Mouse (Mus musculus): ENCODE measurements around the gene Acss1. TPM values are rescaled to one million over a fixed set of nuclear protein-coding genes. Genes with fewer than 3 reads are reported as not detected.

Gene Acss1
- 5.3 and 5.8 TPM in 2 replicates for polyA plus RNA-seq (2015; fragmentation: Nextera tagmentation; extraction: Ambion mirVana)

DNA sequence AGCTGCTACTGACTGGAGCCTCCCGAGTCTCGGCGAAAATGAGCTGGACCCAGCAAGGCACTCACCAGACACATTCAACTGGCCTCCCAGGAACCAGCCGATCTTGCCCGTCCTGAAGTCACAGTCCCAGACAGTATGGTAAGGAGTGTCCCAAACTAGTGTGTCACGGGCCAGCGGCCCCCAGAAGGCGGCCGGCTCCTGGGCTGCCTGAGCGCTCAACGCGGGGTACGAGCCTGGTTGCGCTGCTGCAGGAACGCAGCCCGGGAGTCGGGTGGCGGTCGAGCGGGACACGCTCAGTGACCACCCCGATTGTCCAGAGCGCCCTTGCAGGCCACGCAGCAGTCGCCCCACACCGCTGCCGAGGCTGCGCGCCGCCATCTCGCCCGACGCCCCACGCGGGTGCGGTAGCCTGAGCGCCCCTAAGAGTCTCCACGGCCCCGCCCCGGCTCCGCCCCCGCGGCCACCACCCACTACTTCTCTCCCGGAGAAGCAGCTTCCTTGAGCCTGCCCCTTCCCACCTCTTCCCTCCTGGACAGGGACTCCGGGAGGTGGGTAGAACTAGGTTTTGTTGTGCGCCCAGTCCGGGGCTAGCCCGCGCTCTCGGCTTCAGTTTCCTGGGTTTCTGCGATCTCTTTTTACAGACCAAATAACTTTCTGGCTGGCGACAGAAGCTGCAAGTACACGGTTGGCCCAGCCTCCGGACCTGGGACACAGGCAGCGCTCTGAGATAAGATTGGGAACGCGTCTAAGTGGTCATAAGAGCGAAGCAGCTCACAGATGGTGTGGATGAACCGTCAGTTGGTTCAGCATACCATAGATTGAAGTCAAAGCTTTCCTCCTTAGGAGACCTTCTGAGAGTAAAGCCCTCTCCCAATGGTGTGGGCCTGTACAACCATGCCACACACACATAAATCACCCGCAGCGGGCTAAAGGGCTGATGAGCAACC is at the start of gene Acss1:
Gene Acss1 (minus strand): TSS at position 681 of the 947 bp plus-strand sequence.
- no peaks in the 10 kb centered on the region for H3K9me3 ChIP-seq
- H3K4me2 ChIP-seq: peak within 1 kb of the TSS; percentile 97
- H3K36me3 ChIP-seq: no peaks in the 10 kb centered on the region
- no peak within 1 kb of the TSS for H3K27ac ChIP-seq
- peaks cover 39% of the 10 kb centered on the region for H3K27me3 ChIP-seq
- H3K4me1 ChIP-seq: peaks cover 11% of the 10 kb centered on the region
- 2% methylated on average over 61 of the region's 61 CpGs for WGBS
- peak; percentile 78 for ATAC-seq (ENCODE audit: insufficient number of reproducible peaks, insufficient read depth, low FRiP score, low TSS enrichment, low read depth)
- peak within 1 kb of the TSS; percentile 79 for H3K9ac ChIP-seq
- peak within 1 kb of the TSS; percentile 70 for H3K4me3 ChIP-seq

DNA sequence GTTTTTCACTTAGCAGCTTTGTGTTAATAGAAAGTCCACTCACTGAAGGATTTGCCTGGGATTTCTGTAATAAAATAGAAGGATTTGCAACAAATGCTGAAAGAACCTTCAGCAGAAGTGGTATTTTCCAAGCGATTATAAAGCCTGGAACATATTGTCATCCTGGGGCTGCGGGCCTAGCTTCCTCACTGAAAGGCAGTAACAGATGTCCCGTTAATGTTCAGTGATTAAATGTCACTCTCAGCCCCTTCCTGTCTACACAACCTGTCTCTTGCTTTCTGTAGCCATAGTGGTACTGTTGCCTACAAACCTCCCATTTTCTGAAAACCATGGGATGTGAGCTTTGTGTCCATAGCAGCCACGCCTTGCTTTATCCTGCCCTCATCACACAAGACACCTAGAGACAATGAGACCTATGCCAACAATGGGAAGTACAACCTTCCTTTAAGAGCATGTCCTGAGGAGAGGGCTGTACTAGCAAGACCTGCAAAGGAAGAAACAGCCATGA is 43.9 kb upstream of the Acss1 start:
- ATAC-seq (ENCODE audit: insufficient number of reproducible peaks, insufficient read depth, low FRiP score, low TSS enrichment, low read depth): no peak
- no peaks in the 10 kb centered on the region for H3K4me1 ChIP-seq
- H3K9ac ChIP-seq: no peak overlapping the region
- no peak overlapping the region for H3K4me2 ChIP-seq
- no peak overlapping the region for H3K27ac ChIP-seq
- no peaks in the 10 kb centered on the region for H3K9me3 ChIP-seq
- 73% methylated on average over 4 of the region's 4 CpGs for WGBS
- H3K36me3 ChIP-seq: no peaks in the 10 kb centered on the region
- H3K27me3 ChIP-seq: no peaks in the 10 kb centered on the region
- H3K4me3 ChIP-seq: no peak overlapping the region

DNA sequence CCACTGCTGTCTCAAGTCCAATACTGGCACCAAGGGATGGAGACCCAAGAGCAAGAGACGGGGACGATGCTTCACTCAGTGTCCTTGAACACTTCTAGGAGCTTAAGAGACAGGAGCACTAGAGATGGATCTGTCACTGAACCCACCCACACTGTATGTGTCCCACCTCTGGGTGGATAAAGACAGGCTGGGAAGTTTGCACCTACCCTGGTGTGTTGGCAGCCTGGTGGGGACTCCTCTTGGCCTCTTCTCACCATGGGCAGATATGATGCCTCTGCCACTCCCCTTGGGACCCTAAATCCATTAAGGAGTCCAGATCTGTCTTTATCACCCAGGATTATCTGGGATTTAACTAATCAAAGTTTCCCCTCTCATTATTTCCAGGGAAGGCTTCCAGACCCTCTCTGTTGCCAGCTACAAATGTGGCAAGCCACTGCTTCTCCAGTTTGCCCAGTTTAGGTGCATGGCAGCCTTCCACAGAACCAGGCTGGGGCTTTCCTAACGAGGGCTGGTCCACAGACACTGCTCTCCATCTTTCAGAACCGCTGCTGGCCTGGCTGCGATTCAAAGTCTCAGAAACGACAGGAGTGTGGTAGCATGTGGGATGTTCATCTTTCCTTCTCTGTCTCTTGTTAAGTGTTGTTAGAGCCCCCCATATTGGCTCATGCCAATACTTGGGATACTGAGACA is 23.3 kb upstream of the Acss1 start:
- 76% methylated on average over 6 of the region's 6 CpGs for WGBS
- no peak for ATAC-seq (ENCODE audit: insufficient number of reproducible peaks, insufficient read depth, low FRiP score, low TSS enrichment, low read depth)
- no peak overlapping the region for H3K9ac ChIP-seq
- peaks cover 12% of the 10 kb centered on the region; the same call in 1 of the 2 replicates for H3K4me1 ChIP-seq
- H3K36me3 ChIP-seq: no peaks in the 10 kb centered on the region
- no peak overlapping the region for H3K27ac ChIP-seq
- no peak overlapping the region for H3K4me3 ChIP-seq
- no peaks in the 10 kb centered on the region for H3K9me3 ChIP-seq
- no peak overlapping the region for H3K4me2 ChIP-seq
- H3K27me3 ChIP-seq: peaks cover 67% of the 10 kb centered on the region

DNA sequence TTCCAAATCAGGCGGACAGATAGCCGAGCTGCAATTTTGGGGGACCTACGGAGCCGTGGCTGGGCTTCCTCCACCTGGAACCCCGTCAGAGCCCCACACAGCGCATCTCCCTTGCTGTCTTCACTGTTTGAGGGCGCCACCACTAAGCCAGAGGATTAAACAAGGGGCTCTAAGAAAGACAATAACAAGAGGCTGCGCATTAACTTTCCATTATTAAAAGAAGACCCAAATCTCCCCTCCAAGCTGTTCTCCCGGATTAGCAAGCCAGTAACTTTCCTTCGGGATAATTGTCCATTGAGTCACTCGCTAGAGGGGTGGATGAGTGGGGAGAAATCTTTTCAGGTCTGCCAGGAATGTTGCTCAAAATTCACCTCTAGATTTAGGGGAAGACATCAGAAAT is 21.9 kb upstream of the Acss1 start:
- Histone ChIP-seq H3K27ac (no peak overlapping the region), H3K27me3 (peaks cover 81% of the 10 kb centered on the region), H3K9me3 (no peaks in the 10 kb centered on the region), H3K4me1 (peaks cover 12% of the 10 kb centered on the region; the same call in 1 of the 2 replicates), H3K9ac (no peak overlapping the region), H3K36me3 (no peaks in the 10 kb centered on the region), H3K4me3 (no peak overlapping the region), H3K4me2 (no peak overlapping the region)
- WGBS: 4% methylated on average over 11 of the region's 11 CpGs
- ATAC-seq (ENCODE audit: insufficient number of reproducible peaks, insufficient read depth, low FRiP score, low TSS enrichment, low read depth): no peak

DNA sequence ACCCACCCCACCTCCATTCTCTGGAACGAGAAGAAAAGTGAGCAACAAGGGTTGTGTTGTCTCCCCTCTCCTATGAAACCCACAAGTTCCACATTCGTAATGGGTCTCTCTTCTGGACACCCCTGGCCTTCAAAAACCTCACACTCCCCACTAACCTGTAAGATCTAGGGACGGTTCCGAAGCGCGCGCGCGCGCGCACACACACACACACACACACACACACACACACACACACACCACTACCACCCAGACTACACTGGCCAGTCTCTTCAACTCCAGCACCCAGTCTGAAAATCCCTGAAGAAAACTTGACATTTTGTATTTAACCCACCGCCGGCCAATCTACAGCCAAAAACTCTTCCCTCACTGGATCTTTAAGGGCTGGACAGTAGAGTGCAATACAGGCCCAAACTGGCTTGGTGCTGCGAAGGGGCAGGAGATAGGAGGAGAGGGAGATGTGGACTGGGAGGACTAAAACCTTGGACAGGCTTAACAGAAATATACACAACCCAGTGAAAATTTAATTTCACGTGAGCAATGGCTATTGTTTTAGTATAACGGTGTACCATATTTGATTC is 21.0 kb upstream of the Acss1 start, which contains the start of gene Vsx1:
Gene Vsx1 (minus strand): TSS at position 138 of the 578 bp plus-strand sequence.
- ATAC-seq (ENCODE audit: insufficient number of reproducible peaks, insufficient read depth, low FRiP score, low TSS enrichment, low read depth): no peak
- peaks cover 83% of the 10 kb centered on the region for H3K27me3 ChIP-seq
- H3K27ac ChIP-seq: no peak within 1 kb of the TSS
- peak within 1 kb of the TSS; percentile 44 for H3K4me3 ChIP-seq
- peak within 1 kb of the TSS; percentile 58; the same call in 1 of the 2 replicates for H3K9ac ChIP-seq
- no peaks in the 10 kb centered on the region for H3K36me3 ChIP-seq
- no peaks in the 10 kb centered on the region for H3K9me3 ChIP-seq
- 46% methylated on average over 16 of the region's 16 CpGs for WGBS
- H3K4me2 ChIP-seq: peak within 1 kb of the TSS; percentile 73
- H3K4me1 ChIP-seq: peaks cover 12% of the 10 kb centered on the region; the same call in 1 of the 2 replicates

DNA sequence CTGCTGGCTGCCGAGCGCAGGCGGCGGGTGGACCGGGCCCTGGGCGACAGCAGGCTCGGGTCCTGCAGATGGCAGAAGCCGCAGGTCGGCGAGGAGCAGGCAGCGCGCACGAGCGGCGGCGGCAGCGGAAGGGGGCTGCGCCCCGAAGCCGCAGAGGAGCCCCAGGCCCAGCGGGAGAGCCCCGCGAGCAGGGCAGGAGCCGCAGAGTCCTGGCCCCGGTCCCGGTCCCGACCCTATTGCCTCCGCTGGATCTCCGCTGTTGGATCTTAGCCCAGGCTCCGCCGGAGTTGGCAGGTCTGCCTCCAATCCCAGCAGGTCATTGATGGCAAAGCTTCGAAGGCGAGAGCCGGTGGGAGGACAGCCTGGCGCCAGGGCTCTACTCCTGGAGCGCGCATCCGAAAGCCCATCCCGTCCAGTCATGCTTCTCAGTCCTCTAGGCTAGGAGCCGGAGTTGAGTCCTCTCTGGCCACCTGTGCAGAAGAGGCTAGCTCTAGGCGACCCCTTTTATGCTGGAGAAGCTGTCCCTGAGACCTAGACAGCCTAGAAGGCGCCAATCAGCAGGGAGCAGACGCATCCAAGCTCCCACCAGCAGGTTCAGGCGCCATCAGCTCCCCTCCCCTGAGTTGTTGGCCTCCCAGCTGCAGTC is 20.4 kb upstream of the Acss1 start:
- peaks cover 12% of the 10 kb centered on the region; the same call in 1 of the 2 replicates for H3K4me1 ChIP-seq
- no peak; the same call in 1 of the 2 replicates for ATAC-seq (ENCODE audit: insufficient number of reproducible peaks, insufficient read depth, low FRiP score, low TSS enrichment, low read depth)
- WGBS: under 1% methylated on average over 43 of the region's 44 CpGs
- no peak overlapping the region for H3K27ac ChIP-seq
- H3K4me3 ChIP-seq: peak overlapping the region; percentile 44
- peaks cover 83% of the 10 kb centered on the region for H3K27me3 ChIP-seq
- H3K9me3 ChIP-seq: no peaks in the 10 kb centered on the region
- peak overlapping the region; percentile 58; the same call in 1 of the 2 replicates for H3K9ac ChIP-seq
- H3K4me2 ChIP-seq: peak overlapping the region; percentile 73
- no peaks in the 10 kb centered on the region for H3K36me3 ChIP-seq

DNA sequence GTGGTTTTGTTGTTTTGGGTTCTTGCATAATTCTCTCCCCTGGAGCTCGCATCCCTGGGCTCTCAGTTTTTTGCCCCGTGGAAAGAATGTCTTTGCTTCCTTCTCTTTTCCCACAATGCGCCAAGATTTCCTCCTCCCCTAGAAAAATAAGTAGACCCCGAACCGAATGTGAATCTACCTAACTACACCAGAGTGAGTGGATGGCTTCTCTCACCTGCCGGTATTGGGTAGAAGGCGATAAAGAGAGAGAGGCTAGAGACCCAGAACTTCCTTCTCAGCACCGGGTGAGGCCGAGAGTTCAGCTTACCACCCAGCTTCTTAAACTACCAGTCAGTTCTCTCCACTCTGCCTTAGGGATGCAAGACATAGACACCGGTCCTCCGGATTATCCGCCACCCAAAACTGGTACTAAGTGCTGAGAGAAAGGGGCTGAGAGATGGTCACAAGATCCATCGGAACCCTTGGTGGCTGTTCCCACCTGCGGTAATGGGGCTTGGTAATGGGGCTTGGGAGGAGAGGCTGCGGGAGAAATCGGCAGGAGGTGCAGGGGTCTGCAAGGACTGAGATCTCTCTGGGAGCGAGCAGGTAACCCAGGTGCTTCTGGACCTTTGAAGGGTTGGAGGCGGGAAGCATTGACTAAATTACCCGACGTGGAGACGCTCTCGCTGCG is 19.7 kb upstream of the Acss1 start:
- Histone ChIP-seq H3K4me1 (peaks cover 12% of the 10 kb centered on the region; the same call in 1 of the 2 replicates), H3K4me2 (peak overlapping the region; percentile 73), H3K27ac (no peak overlapping the region), H3K36me3 (no peaks in the 10 kb centered on the region), H3K9ac (peak overlapping the region; percentile 58; the same call in 1 of the 2 replicates), H3K27me3 (peaks cover 80% of the 10 kb centered on the region), H3K4me3 (peak overlapping the region; percentile 44), H3K9me3 (no peaks in the 10 kb centered on the region)
- ATAC-seq (ENCODE audit: insufficient number of reproducible peaks, insufficient read depth, low FRiP score, low TSS enrichment, low read depth): no peak
- WGBS: 5% methylated on average over 23 of the region's 23 CpGs

DNA sequence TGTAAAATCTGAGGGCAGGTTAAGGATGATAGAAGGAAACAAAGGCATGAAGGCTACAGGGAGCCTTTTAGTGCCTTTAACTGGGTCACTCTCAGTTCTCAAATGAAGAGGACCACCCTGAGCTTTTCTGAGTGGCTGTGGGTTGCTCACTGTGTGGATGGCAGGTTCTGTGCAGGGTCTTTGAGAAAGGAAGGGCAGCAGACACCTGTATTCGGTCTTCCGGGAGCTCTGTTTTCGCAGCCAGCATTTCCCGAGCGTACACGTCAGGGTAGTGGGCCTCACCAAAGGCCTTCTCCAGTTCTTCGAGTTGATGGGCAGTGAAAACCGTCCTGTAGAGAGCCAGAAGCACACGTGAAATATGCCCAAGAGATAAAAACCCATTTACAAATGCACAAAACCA is 17.1 kb upstream of the Acss1 start:
- Histone ChIP-seq H3K4me1 (peaks cover 12% of the 10 kb centered on the region; the same call in 1 of the 2 replicates), H3K4me2 (no peak overlapping the region), H3K27me3 (peaks cover 54% of the 10 kb centered on the region), H3K4me3 (no peak overlapping the region), H3K27ac (no peak overlapping the region), H3K9me3 (no peaks in the 10 kb centered on the region), H3K9ac (no peak overlapping the region), H3K36me3 (no peaks in the 10 kb centered on the region)
- 90% methylated on average over 9 of the region's 9 CpGs for WGBS
- no peak for ATAC-seq (ENCODE audit: insufficient number of reproducible peaks, insufficient read depth, low FRiP score, low TSS enrichment, low read depth)

DNA sequence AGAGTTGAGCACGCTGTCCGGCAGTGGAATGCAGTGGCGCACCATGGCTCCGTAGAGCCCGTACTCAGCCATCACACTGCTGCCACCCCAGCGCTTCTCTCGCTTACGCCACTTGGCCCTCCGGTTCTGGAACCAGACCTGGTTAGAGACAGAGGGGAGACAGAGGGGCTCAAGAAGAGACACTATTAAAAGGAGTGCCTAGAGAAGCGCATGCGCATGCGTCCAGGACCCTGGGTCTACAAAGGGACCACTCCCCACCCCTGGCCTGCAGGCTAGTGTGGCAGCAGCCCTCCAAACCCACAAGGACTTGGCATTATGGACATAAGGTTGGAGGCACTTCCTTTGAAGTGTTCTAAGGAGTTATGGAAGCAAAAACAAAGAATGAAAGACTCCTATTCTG is 16.2 kb upstream of the Acss1 start:
- Histone ChIP-seq H3K4me2 (no peak overlapping the region), H3K27ac (no peak overlapping the region), H3K4me3 (no peak overlapping the region), H3K9ac (no peak overlapping the region), H3K9me3 (no peaks in the 10 kb centered on the region), H3K27me3 (peaks cover 44% of the 10 kb centered on the region), H3K36me3 (no peaks in the 10 kb centered on the region), H3K4me1 (peaks cover 12% of the 10 kb centered on the region; the same call in 1 of the 2 replicates)
- WGBS: 86% methylated on average over 12 of the region's 12 CpGs
- ATAC-seq (ENCODE audit: insufficient number of reproducible peaks, insufficient read depth, low FRiP score, low TSS enrichment, low read depth): no peak

DNA sequence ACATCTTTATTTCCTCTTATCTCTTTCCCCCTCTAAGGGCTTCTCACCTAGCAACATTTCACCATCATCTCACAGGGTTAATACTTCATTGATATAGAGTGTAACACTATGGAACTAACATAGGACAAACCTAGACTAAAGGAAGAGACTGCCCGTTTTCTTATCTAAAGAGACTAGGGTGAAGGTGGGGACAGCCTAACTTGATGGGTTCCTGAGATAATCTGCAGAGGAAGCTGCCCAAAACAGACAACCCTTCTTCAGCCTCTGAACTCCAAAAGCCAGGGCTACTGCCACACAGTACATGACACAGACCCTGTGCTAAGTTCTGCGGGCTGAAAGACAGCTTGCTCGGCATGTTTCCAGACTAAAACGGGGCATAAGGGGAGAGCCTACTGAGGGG is 13.3 kb upstream of the Acss1 start:
- 66% methylated on average over 4 of the region's 4 CpGs for WGBS
- peaks cover 15% of the 10 kb centered on the region for H3K27me3 ChIP-seq
- H3K36me3 ChIP-seq: no peaks in the 10 kb centered on the region
- ATAC-seq (ENCODE audit: insufficient number of reproducible peaks, insufficient read depth, low FRiP score, low TSS enrichment, low read depth): no peak
- no peak overlapping the region for H3K4me3 ChIP-seq
- H3K4me2 ChIP-seq: no peak overlapping the region
- no peak overlapping the region for H3K9ac ChIP-seq
- H3K9me3 ChIP-seq: no peaks in the 10 kb centered on the region
- no peaks in the 10 kb centered on the region for H3K4me1 ChIP-seq
- no peak overlapping the region for H3K27ac ChIP-seq
